Mouse (Mus musculus) stomach, postnatal 0 days (tissue): ENCODE measurements around the gene Tpo.

Experiments used
- CTCF ChIP-seq: IDR thresholded peaks from 2 replicates; pipeline ENCODE4 v1.5.1; 2016; ENCODE audit warnings: antibody characterized with exemption, low read depth, mild to moderate bottlenecking, moderate library complexity
- EP300 ChIP-seq: optimal IDR thresholded peaks from 2 replicates; pipeline ENCODE3; 2016; ENCODE audit warnings: antibody characterized with exemption

DNA sequence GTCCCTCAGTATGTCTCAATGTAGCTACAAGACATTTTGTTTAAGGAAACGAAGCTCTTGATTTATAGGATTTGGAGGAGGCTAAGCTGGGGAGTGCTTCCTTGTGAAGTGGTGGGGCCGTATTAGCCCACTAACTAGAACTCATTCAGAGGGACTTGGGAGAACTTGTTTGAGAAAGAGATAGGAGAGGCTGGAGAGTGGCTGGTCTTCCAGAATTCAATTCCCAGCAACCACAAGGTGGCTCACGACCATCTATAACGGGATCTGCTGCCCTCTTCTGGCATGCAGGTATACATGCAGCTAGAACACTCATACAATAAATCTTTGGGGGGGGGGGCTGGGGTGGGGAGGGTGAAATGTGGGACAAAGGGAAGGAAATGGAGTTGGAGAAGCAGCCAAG lies 92.3 kb downstream of the Tpo start:
- TF ChIP-seq CTCF (peak; percentile 84), EP300 (no peak)
